Mouse (Mus musculus) limb, embryonic 15.5 days (tissue): ENCODE results near the gene Vmn2r26. TPM values are rescaled to one million over a fixed set of nuclear protein-coding genes. Genes with fewer than 3 reads are reported as not detected.
"Not testable (repeated sequence)": the region's sequence is repeated elsewhere in the genome, so short reads cannot be mapped to it uniquely, and the experiment has no call there.

Experiments used
- ATAC-seq: fragments of 200-750 bp; cut with Nextera tagmentation; 2 replicates; pipeline ENCODE4 v1.8.0; 2017; ENCODE audit warnings: low read depth, moderate TSS enrichment; ENCODE audit not compliant: insufficient number of reproducible peaks, low FRiP score, low TSS enrichment
- H3K27ac ChIP-seq: fragments of 300-500 bp; sonication (generic); 2 replicates; pipeline ENCODE4 v1.5.1; 2015; ENCODE audit warnings: moderate library complexity, mild to moderate bottlenecking, inconsistent platforms
- H3K27me3 ChIP-seq: fragments of 300-500 bp; sonication (generic); 2 replicates; pipeline ENCODE4 v1.6.1; 2015; ENCODE audit warnings: inconsistent platforms
- H3K36me3 ChIP-seq: fragments of 300-500 bp; sonication (generic); 2 replicates; pipeline ENCODE4 v1.6.1; 2015; ENCODE audit warnings: inconsistent platforms
- H3K4me1 ChIP-seq: fragments of 300-500 bp; sonication (generic); 2 replicates; pipeline ENCODE4 v1.6.1; 2015; ENCODE audit warnings: inconsistent platforms
- H3K4me2 ChIP-seq: fragments of 300-500 bp; sonication (generic); 2 replicates; pipeline ENCODE4 v1.6.1; 2015; ENCODE audit warnings: mild to moderate bottlenecking, inconsistent platforms
- H3K4me3 ChIP-seq: fragments of 300-500 bp; sonication (generic); 2 replicates; pipeline ENCODE4 v1.5.1; 2015; ENCODE audit warnings: mild to moderate bottlenecking, inconsistent platforms
- H3K9ac ChIP-seq: fragments of 300-500 bp; sonication (generic); 2 replicates; pipeline ENCODE4 v1.6.1; 2015; ENCODE audit warnings: inconsistent platforms
- H3K9me3 ChIP-seq: fragments of 300-500 bp; sonication (generic); 2 replicates; pipeline ENCODE4 v1.6.1; 2016; ENCODE audit warnings: inconsistent platforms
- WGBS: fragments of 180-500 bp; shearing (Covaris S2); methylation state at CpG from one replicate; pipeline ENCODE4 v1.1.7; 2015; 5-methylcytosine and 5-hydroxymethylcytosine counted together
- polyA plus RNA-seq: library from polyadenylated mRNA; unstranded; fragments of >200 nt; fragmentation: Nextera tagmentation; extraction: Ambion mirVana; gene quantifications from 2 replicates; pipeline ENCODE4 v1.2.1, GENCODE M21; 2015

The Vmn2r26 gene
- polyA plus RNA-seq = not detected in 2 replicates

- H3K4me1 ChIP-seq, H3K36me3 ChIP-seq, H3K9ac ChIP-seq, H3K4me2 ChIP-seq, H3K27me3 ChIP-seq, H3K27ac ChIP-seq, H3K9me3 ChIP-seq, ATAC-seq, H3K4me3 ChIP-seq: not testable (repeated sequence)
- WGBS = 41% methylated on average over 1 of the region's 1 CpGs
Observed at GRCm38 (mm10) chr6:124024268-124024667, at the start of gene Vmn2r26. TSS of gene Vmn2r26 (plus strand) at chr6:124024568.

- no peak for ATAC-seq
- no peaks in the 10 kb centered on the region for H3K4me1 ChIP-seq
- no peaks in the 10 kb centered on the region for H3K36me3 ChIP-seq
- H3K4me3 ChIP-seq = no peak overlapping the region
- WGBS = 38% methylated on average over 1 of the region's 1 CpGs
- no peaks in the 10 kb centered on the region for H3K9me3 ChIP-seq
- H3K4me2 ChIP-seq = no peak overlapping the region
- H3K9ac ChIP-seq = no peak overlapping the region
- H3K27ac ChIP-seq = no peak overlapping the region
- H3K27me3 ChIP-seq = no peaks in the 10 kb centered on the region
Observed at GRCm38 (mm10) chr6:124020841-124021240, 3.5 kb upstream of the Vmn2r26 start.

- no peak overlapping the region for H3K9ac ChIP-seq
- H3K4me3 ChIP-seq = no peak overlapping the region
- no peak overlapping the region for H3K4me2 ChIP-seq
- H3K27ac ChIP-seq = no peak overlapping the region
- H3K4me1 ChIP-seq = no peaks in the 10 kb centered on the region
- no peaks in the 10 kb centered on the region for H3K27me3 ChIP-seq
- H3K36me3 ChIP-seq = no peaks in the 10 kb centered on the region
- H3K9me3 ChIP-seq = no peaks in the 10 kb centered on the region
- no peak for ATAC-seq
Observed at GRCm38 (mm10) chr6:124048388-124048787, 24.0 kb downstream of the Vmn2r26 start.

- not testable (repeated sequence) for H3K4me2 ChIP-seq, H3K9ac ChIP-seq, ATAC-seq, H3K4me1 ChIP-seq, H3K9me3 ChIP-seq, H3K4me3 ChIP-seq, H3K27me3 ChIP-seq, H3K36me3 ChIP-seq, H3K27ac ChIP-seq
Observed at GRCm38 (mm10) chr6:124053611-124054010, 29.2 kb downstream of the Vmn2r26 start.

GRCm38 (mm10) chr6:124102334-124102733 lies 78.0 kb downstream of the Vmn2r26 start:
- H3K27ac ChIP-seq = no peak overlapping the region
- H3K4me2 ChIP-seq = no peak overlapping the region
- no peak for ATAC-seq
- H3K9ac ChIP-seq = no peak overlapping the region
- no peak overlapping the region for H3K4me3 ChIP-seq
- WGBS = 69% methylated on average over 4 of the region's 4 CpGs
- H3K27me3 ChIP-seq = no peaks in the 10 kb centered on the region
- H3K4me1 ChIP-seq = no peaks in the 10 kb centered on the region
- H3K9me3 ChIP-seq = no peaks in the 10 kb centered on the region
- no peaks in the 10 kb centered on the region for H3K36me3 ChIP-seq

Other genes starting within 250 kb of the Vmn2r26 start
- not detected in 2 replicates for gene Vmn2r24, start 245.7 kb upstream of the Vmn2r26 start, polyA plus RNA-seq
- not detected in 2 replicates for gene Vmn2r25, start 171.1 kb upstream of the Vmn2r26 start, polyA plus RNA-seq
- gene Vmn2r27, start 207.3 kb downstream of the Vmn2r26 start, polyA plus RNA-seq = not detected in 2 replicates